Mouse (Mus musculus) cerebellum, adult 2 months (tissue): ENCODE results near the gene Ubl7.

ENCODE experiments used
- CTCF ChIP-seq: fragments of 200-500 bp; IDR thresholded peaks from 2 replicates; pipeline ENCODE4 v1.5.1; 2011; ENCODE audit warnings: low read depth, mild to moderate bottlenecking, control low read depth, low read length, moderate library complexity, borderline replicate concordance; ENCODE audit not compliant: insufficient read depth
- POLR2A ChIP-seq: fragments of 200-500 bp; IDR thresholded peaks from 2 replicates; pipeline ENCODE4 v1.6.1; 2011; ENCODE audit warnings: low read length, control low read depth, borderline replicate concordance; ENCODE audit not compliant: insufficient read depth

DNA sequence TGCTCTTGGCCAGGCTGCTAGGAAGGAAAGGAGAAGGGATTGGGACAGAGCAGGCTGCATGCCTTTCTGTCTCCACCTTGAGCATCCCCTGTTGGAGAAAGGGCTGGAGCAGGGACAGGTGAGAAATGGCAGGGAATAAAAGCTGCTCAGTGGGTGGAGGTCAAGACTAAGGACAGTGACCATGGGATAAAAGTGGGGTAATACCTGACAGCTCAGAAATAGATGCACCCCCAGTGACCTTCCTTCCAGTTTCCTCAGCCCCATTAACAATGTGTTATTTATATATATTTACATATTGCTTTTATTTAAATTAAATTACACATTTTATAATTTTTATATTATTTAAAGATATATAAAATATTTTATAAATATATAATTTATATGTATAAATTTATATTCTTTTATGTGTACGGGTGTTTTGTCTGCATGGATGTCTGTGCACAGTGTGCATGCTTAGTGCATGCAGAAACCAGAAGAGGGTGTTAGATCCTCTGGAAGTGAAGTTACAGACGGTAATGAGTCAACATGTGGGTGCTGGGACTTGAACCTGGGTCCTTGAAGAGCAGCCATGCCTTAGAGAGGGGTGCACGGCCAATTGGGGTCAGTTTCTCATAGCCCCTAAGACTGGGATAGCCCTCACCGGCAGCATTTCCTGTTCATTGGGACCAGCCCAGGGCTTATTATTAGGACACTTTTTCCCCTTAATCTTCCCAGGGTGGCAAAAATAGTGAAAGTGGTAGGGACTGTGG lies 52.6 kb downstream of the Ubl7 start:
- no peak for TF ChIP-seq POLR2A
- TF ChIP-seq CTCF = no peak
